Mouse (Mus musculus) midbrain, embryonic 11.5 days (tissue): ENCODE results near the gene Ccdc6. TPM values are rescaled to one million over a fixed set of nuclear protein-coding genes. Genes with fewer than 3 reads are reported as not detected.

ENCODE experiments used
- ATAC-seq: fragments of 200-750 bp; cut with Nextera tagmentation; 2 replicates; pipeline ENCODE4 v1.8.0; 2017; ENCODE audit warnings: moderate TSS enrichment, moderate library complexity; ENCODE audit not compliant: low FRiP score
- DNase-seq: peaks from one replicate; pipeline ENCODE4 v3.0.0; 2015; ENCODE audit warnings: low spot score; ENCODE audit errors: missing footprints
- H3K27ac ChIP-seq: fragments of 300-500 bp; sonication (generic); 2 replicates; pipeline ENCODE4 v1.5.1; 2014; ENCODE audit warnings: low read depth, low read length
- H3K27me3 ChIP-seq: fragments of 300-500 bp; sonication (generic); 2 replicates; pipeline ENCODE4 v1.6.1; 2014; ENCODE audit warnings: mild to moderate bottlenecking, low read length, moderate library complexity, mixed read lengths; ENCODE audit not compliant: control insufficient read depth, insufficient read depth
- H3K36me3 ChIP-seq: fragments of 300-500 bp; sonication (generic); 2 replicates; pipeline ENCODE4 v1.6.1; 2014; ENCODE audit warnings: mild to moderate bottlenecking, low read length, moderate library complexity, mixed read lengths; ENCODE audit not compliant: control insufficient read depth, insufficient read depth
- H3K4me1 ChIP-seq: fragments of 300-500 bp; sonication (generic); 2 replicates; pipeline ENCODE4 v1.6.1; 2014; ENCODE audit warnings: low read length; ENCODE audit not compliant: control insufficient read depth, insufficient read depth
- H3K4me2 ChIP-seq: fragments of 300-500 bp; sonication (generic); 2 replicates; pipeline ENCODE4 v1.6.1; 2014; ENCODE audit warnings: mild to moderate bottlenecking, moderate library complexity
- H3K4me3 ChIP-seq: fragments of 300-500 bp; sonication (generic); 2 replicates; pipeline ENCODE4 v1.5.1; 2014; ENCODE audit warnings: low read depth, low read length
- H3K9ac ChIP-seq: fragments of 300-500 bp; sonication (generic); 2 replicates; pipeline ENCODE4 v1.6.1; 2014; ENCODE audit warnings: low read length
- H3K9me3 ChIP-seq: fragments of 300-500 bp; sonication (generic); 2 replicates; pipeline ENCODE4 v1.6.1; 2016; ENCODE audit warnings: low read length; ENCODE audit not compliant: control insufficient read depth
- WGBS: fragments of 180-500 bp; shearing (Covaris S2); extraction: QIAGEN DNeasy Blood & Tissue Kit; methylation state at CpG from one replicate; pipeline ENCODE4 v1.1.7; 2014; 5-methylcytosine and 5-hydroxymethylcytosine counted together
- polyA plus RNA-seq: library from polyadenylated mRNA; unstranded; fragments of >200 nt; fragmentation: Nextera tagmentation; extraction: Ambion mirVana; gene quantifications from 2 replicates; pipeline ENCODE4 v1.2.1, GENCODE M21; 2014

Gene Ccdc6
- polyA plus RNA-seq, 1 experiment from 2014 or later = 22.3 TPM

- no peaks in the 10 kb centered on the region for H3K4me1 ChIP-seq
- H3K36me3 ChIP-seq = no peaks in the 10 kb centered on the region
- no peak for ATAC-seq
- H3K4me2 ChIP-seq = no peak overlapping the region
- H3K27me3 ChIP-seq = no peaks in the 10 kb centered on the region
- H3K4me3 ChIP-seq = no peak overlapping the region
- no peak for DNase-seq
- no peak overlapping the region for H3K27ac ChIP-seq
- no peak overlapping the region for H3K9ac ChIP-seq
- peaks cover 6% of the 10 kb centered on the region; the same call in 1 of the 2 replicates for H3K9me3 ChIP-seq
- 90% methylated on average over 12 of the region's 12 CpGs for WGBS
These were observed 11.5 kb upstream of the Ccdc6 start for GRCm38 (mm10) chr10:70085256-70085961.

GRCm38 (mm10) chr10:70088788-70089187 lies 8.1 kb upstream of the Ccdc6 start:
- DNase-seq = no peak
- H3K36me3 ChIP-seq = no peaks in the 10 kb centered on the region
- no peak overlapping the region for H3K27ac ChIP-seq
- no peak overlapping the region for H3K4me2 ChIP-seq
- H3K4me1 ChIP-seq = no peaks in the 10 kb centered on the region
- 89% methylated on average over 5 of the region's 5 CpGs for WGBS
- H3K27me3 ChIP-seq = no peaks in the 10 kb centered on the region
- H3K9ac ChIP-seq = no peak overlapping the region
- peaks cover 6% of the 10 kb centered on the region; the same call in 1 of the 2 replicates for H3K9me3 ChIP-seq
- no peak overlapping the region for H3K4me3 ChIP-seq
- no peak for ATAC-seq

GRCm38 (mm10) chr10:70091876-70092462 lies 5.0 kb upstream of the Ccdc6 start:
- Histone ChIP-seq H3K4me3 (no peak overlapping the region), H3K9me3 (peaks cover 6% of the 10 kb centered on the region; the same call in 1 of the 2 replicates), H3K27me3 (no peaks in the 10 kb centered on the region), H3K36me3 (no peaks in the 10 kb centered on the region), H3K9ac (no peak overlapping the region), H3K4me2 (no peak overlapping the region), H3K4me1 (peaks cover 13% of the 10 kb centered on the region; the same call in 1 of the 2 replicates), H3K27ac (no peak overlapping the region)
- WGBS = 81% methylated on average over 4 of the region's 4 CpGs
- DNase-seq = no peak
- ATAC-seq = no peak

GRCm38 (mm10) chr10:70093782-70094181 lies 3.1 kb upstream of the Ccdc6 start:
- Histone ChIP-seq H3K4me1 (peaks cover 18% of the 10 kb centered on the region), H3K9me3 (no peaks in the 10 kb centered on the region), H3K36me3 (no peaks in the 10 kb centered on the region), H3K27ac (no peak overlapping the region), H3K4me2 (no peak overlapping the region), H3K9ac (no peak overlapping the region), H3K4me3 (no peak overlapping the region), H3K27me3 (no peaks in the 10 kb centered on the region)
- no peak for DNase-seq
- WGBS = 61% methylated on average over 1 of the region's 1 CpGs
- ATAC-seq = no peak

- DNase-seq (peak; percentile 97), ATAC-seq (peak; percentile 54)
- no peaks in the 10 kb centered on the region for H3K36me3 ChIP-seq
- peak overlapping the region; percentile 12 for H3K27ac ChIP-seq
- H3K9me3 ChIP-seq = no peaks in the 10 kb centered on the region
- H3K9ac ChIP-seq = peak overlapping the region; percentile 53
- H3K27me3 ChIP-seq = no peaks in the 10 kb centered on the region
- H3K4me3 ChIP-seq = peak overlapping the region; percentile 40
- H3K4me2 ChIP-seq = peak overlapping the region; percentile 55
- WGBS = under 1% methylated on average over 14 of the region's 14 CpGs
- H3K4me1 ChIP-seq = peaks cover 23% of the 10 kb centered on the region
These were observed 1.9 kb upstream of the Ccdc6 start for GRCm38 (mm10) chr10:70095031-70095470.

- H3K4me2 ChIP-seq = peak overlapping the region; percentile 86
- H3K4me1 ChIP-seq = peaks cover 23% of the 10 kb centered on the region
- H3K27me3 ChIP-seq = no peaks in the 10 kb centered on the region
- H3K36me3 ChIP-seq = no peaks in the 10 kb centered on the region
- WGBS = 16% methylated on average over 13 of the region's 13 CpGs
- H3K9me3 ChIP-seq = no peaks in the 10 kb centered on the region
- H3K4me3 ChIP-seq = peak overlapping the region; percentile 93
- H3K9ac ChIP-seq = peak overlapping the region; percentile 53; the same call in 1 of the 2 replicates
- H3K27ac ChIP-seq = peak overlapping the region; percentile 12; the same call in 1 of the 2 replicates
- peak; percentile 93 for DNase-seq
- ATAC-seq = no peak
These were observed 1.2 kb upstream of the Ccdc6 start for GRCm38 (mm10) chr10:70095506-70096270.

GRCm38 (mm10) chr10:70097291-70097901 lies 475 bp downstream of the Ccdc6 start:
- no peaks in the 10 kb centered on the region for H3K27me3 ChIP-seq
- DNase-seq (peak; percentile 93), ATAC-seq (peak; percentile 39)
- under 1% methylated on average over 47 of the region's 58 CpGs for WGBS
- peak overlapping the region; percentile 93 for H3K9ac ChIP-seq
- peaks cover 23% of the 10 kb centered on the region for H3K4me1 ChIP-seq
- no peaks in the 10 kb centered on the region for H3K9me3 ChIP-seq
- H3K4me2 ChIP-seq = peak overlapping the region; percentile 86
- peak overlapping the region; percentile 93 for H3K4me3 ChIP-seq
- peak overlapping the region; percentile 51 for H3K27ac ChIP-seq
- H3K36me3 ChIP-seq = no peaks in the 10 kb centered on the region; the same call in 1 of the 2 replicates

- H3K4me2 ChIP-seq = peak overlapping the region; percentile 86
- WGBS = under 1% methylated on average over 29 of the region's 29 CpGs
- H3K9ac ChIP-seq = peak overlapping the region; percentile 93
- H3K4me1 ChIP-seq = peaks cover 23% of the 10 kb centered on the region
- ATAC-seq = peak; percentile 23
- no peaks in the 10 kb centered on the region for H3K9me3 ChIP-seq
- peak; percentile 95 for DNase-seq
- peak overlapping the region; percentile 51; the same call in 1 of the 2 replicates for H3K27ac ChIP-seq
- peak overlapping the region; percentile 93 for H3K4me3 ChIP-seq
- no peaks in the 10 kb centered on the region; the same call in 1 of the 2 replicates for H3K36me3 ChIP-seq
- H3K27me3 ChIP-seq = no peaks in the 10 kb centered on the region
These were observed 1.1 kb downstream of the Ccdc6 start for GRCm38 (mm10) chr10:70097911-70098569.
